Mouse (Mus musculus): ENCODE measurements around the gene Psmf1.

- no peak for TF ChIP-seq POLR2A (IDR thresholded peaks at IDR 0.05; ENCODE audit: borderline replicate concordance, extremely low read depth, low read depth, low read length)
- TF ChIP-seq CTCF (IDR thresholded peaks at IDR 0.05; ENCODE audit: insufficient read depth, low read length) = no peak
Measured at GRCm38 (mm10) chr2:151733151-151733865, 10.7 kb downstream of the Psmf1 start.

All from lung, adult 2 months (tissue).